Mouse (Mus musculus) heart, adult 8-10 months (tissue): ENCODE measurements around the gene Hoxc13. TPM values are rescaled to one million over a fixed set of nuclear protein-coding genes. Genes with fewer than 3 reads are reported as not detected.

Experiments
- DNase-seq: peaks from one replicate; pipeline ENCODE4 v3.0.0; 2022; ENCODE audit warnings: low spot score
- total RNA-seq, 4 experiments: library from RNA; stranded (reverse); gene quantifications; 2 replicates each; pipeline ENCODE4 v1.2.4; 2022

The Hoxc13 gene
- total RNA-seq, 4 experiments from 2014 or later: not detected

GRCm38 (mm10) chr15:102936279-102936972 lies 15.5 kb downstream of the Hoxc13 start, which contains the start of gene Hoxc12:
Gene Hoxc12, plus strand, starts transcription at chr15:102936757.
- DNase-seq: no peak

GRCm38 (mm10) chr15:102937036-102937666 lies 16.2 kb downstream of the Hoxc13 start:
- no peak for DNase-seq

GRCm38 (mm10) chr15:102939256-102940155 lies 18.6 kb downstream of the Hoxc13 start:
- no peak for DNase-seq

- no peak for DNase-seq
Observed at GRCm38 (mm10) chr15:102942739-102943467, 22.0 kb downstream of the Hoxc13 start.

GRCm38 (mm10) chr15:102943468-102943813 lies 22.5 kb downstream of the Hoxc13 start:
- no peak for DNase-seq

GRCm38 (mm10) chr15:102945185-102946077 lies 24.5 kb downstream of the Hoxc13 start:
- no peak for DNase-seq

GRCm38 (mm10) chr15:102947276-102947675 lies 26.4 kb downstream of the Hoxc13 start:
- DNase-seq: no peak

GRCm38 (mm10) chr15:102948842-102949241 lies 27.9 kb downstream of the Hoxc13 start:
- no peak for DNase-seq

GRCm38 (mm10) chr15:102949696-102950095 lies 28.8 kb downstream of the Hoxc13 start:
- DNase-seq: no peak

- DNase-seq: no peak
Observed at GRCm38 (mm10) chr15:102950877-102951276, 30.0 kb downstream of the Hoxc13 start.

- no peak for DNase-seq
Observed at GRCm38 (mm10) chr15:102953561-102953960, 32.7 kb downstream of the Hoxc13 start.

GRCm38 (mm10) chr15:102954192-102955006 lies 33.5 kb downstream of the Hoxc13 start, which contains the start of gene Hoxc11:
Gene Hoxc11, plus strand, starts transcription at chr15:102954427.
- no peak for DNase-seq

- DNase-seq: no peak
Observed at GRCm38 (mm10) chr15:102955007-102955382, 34.1 kb downstream of the Hoxc13 start.

GRCm38 (mm10) chr15:102955833-102956640 lies 35.1 kb downstream of the Hoxc13 start:
- DNase-seq: no peak

GRCm38 (mm10) chr15:102956906-102957305 lies 36.0 kb downstream of the Hoxc13 start:
- no peak for DNase-seq

- no peak for DNase-seq
Observed at GRCm38 (mm10) chr15:102959663-102960191, 38.8 kb downstream of the Hoxc13 start.

GRCm38 (mm10) chr15:102961728-102962127 lies 40.8 kb downstream of the Hoxc13 start:
- DNase-seq: no peak

GRCm38 (mm10) chr15:102962492-102962891 lies 41.6 kb downstream of the Hoxc13 start:
- DNase-seq: no peak
